Mouse (Mus musculus): ENCODE data around the gene Rap1b. TPM values are rescaled to one million over a fixed set of nuclear protein-coding genes. Genes with fewer than 3 reads are reported as not detected.

Rap1b gene
- polyA plus RNA-seq (2012; rRNA removed) = 49.2 and 57.0 TPM in 2 replicates

GRCm38 (mm10) chr10:117845597-117846259, at the start of gene Rap1b:
Gene Rap1b, minus strand, starts transcription at chr10:117846035.

DNA sequence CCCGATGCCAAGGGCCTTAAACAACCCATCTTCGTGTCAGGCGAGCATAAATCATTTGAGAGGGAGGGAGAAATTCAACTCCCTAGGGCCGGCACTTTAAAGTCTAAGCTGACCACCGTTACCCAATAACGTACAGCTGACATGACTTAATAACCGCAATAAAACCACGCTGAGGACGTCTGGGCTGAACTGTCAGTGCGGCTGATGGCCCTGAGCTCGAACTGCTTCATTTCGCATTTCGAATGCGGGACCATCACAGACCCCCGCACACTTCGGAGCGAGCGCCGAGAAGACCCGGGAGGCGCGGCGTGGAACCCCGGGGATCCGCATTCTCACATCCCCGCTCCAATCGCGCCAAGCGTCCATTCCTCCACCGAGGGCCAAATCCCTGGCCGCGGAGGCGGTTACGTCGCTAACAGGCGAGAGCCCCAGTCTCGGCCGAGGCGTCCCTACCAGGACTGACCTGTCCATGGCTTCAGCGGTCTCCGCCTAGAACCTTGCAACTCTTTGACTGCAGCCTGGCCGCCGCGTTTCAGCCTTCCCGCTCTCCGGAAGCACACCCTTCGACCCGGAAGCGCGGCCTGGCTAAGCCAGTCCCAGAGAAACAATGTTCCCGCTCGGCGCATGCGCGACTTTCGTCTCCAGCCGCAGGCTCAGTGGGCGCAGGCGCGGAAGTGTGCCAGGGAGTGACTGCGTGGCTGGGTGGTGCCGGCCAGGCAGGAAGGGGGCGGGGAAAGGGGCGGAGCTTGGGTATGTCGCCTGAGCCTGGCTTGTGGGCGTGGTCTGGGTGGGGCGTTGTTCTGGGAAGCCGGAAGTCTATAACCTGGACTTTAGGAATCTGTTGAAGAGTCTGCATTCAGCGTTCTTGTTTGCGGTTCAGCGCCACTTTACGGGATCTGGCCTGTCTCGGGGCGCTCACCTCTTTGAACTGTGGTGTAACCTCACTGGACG, 53.4 kb downstream of the Rap1b start, which contains the start of gene Nup107:
Nup107 (minus strand) TSS at position 565 of the 951 bp plus-strand sequence.

Other genes starting within 250 kb of the Rap1b start
- gene Cpm, start 216.5 kb downstream of the Rap1b start, polyA plus RNA-seq (2012; rRNA removed) = 2.9 and 3.6 TPM in 2 replicates
- gene Mdm2, start 135.3 kb downstream of the Rap1b start, polyA plus RNA-seq (2012; rRNA removed) = 21.8 and 24.5 TPM in 2 replicates
- gene Slc35e3, start 99.7 kb downstream of the Rap1b start, polyA plus RNA-seq (2012; rRNA removed) = 1.8 and 1.9 TPM in 2 replicates
- gene Nup107, start 53.3 kb downstream of the Rap1b start, polyA plus RNA-seq (2012; rRNA removed) = 31.0 and 32.5 TPM in 2 replicates

Measured in liver, embryonic 14 days (tissue).